Comparison of ENCODE assay signal across 14 mouse cellular contexts in the genomic region with DNA sequence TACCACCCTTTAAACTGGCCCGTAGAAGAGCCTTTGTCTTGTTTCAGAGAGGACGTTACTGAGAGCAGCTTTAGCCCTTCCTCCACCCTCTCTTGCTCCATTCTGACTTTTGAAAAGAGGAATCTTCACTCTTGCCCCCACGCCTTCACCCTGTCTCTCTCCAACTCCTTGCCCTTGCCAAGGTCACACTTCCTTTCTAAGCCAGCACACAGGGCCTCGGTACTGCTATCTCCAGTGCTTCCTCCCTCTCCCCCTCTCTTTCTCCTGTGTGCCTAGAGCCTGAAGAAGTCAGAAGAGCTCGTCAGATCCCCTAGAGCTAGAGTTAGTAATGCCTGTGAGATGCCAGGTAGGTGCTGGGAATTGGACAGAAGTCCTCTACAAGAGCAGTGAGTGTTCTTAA. TPM values are rescaled to one million over a fixed set of nuclear protein-coding genes. Genes with fewer than 3 reads are reported as not detected.
DNase-seq lines count a peak whose midpoint lies in the region; ATAC-seq and TF ChIP-seq lines count a peak whose summit lies in the region.
"Had no signal": no experiment of that assay in that cellular context is flagged by ENCODE, and none has a peak within 500 bp of the region (broad histone marks: within the 10 kb centered on the region; RNA-seq: fewer than 3 reads in every experiment).

No protein-coding gene starts in this region.

- H3K36me3 ChIP-seq in intestine, postnatal 0 days (ENCODE audit: control insufficient read depth, insufficient read depth), result peaks cover 12% of the 10 kb centered on the region
- 0 out of 2 replicates have a peak, but pooled peaks cover 6% of the 10 kb centered on the region for H3K36me3 ChIP-seq in intestine, embryonic 16.5 days (ENCODE audit: control insufficient read depth, insufficient read depth, low read length)
- H3K36me3 ChIP-seq in liver, embryonic 13.5 days, result peaks cover 19% of the 10 kb centered on the region

- peak overlapping the region; percentile 15; the same call in 1 of the 2 replicates for H3K27ac ChIP-seq in intestine, postnatal 0 days (ENCODE audit: low read depth, low read length)
- no peak overlapping the region for H3K27ac ChIP-seq in intestine, embryonic 16.5 days (ENCODE audit: low read length)
- peak overlapping the region; percentile 94 for H3K27ac ChIP-seq in liver, embryonic 13.5 days
- H3K27ac ChIP-seq: heart, adult 2 months had no signal

- H3K9ac ChIP-seq in intestine, postnatal 0 days (ENCODE audit: low read depth, low read length), result no peak overlapping the region
- no peak overlapping the region for H3K9ac ChIP-seq in intestine, embryonic 16.5 days (ENCODE audit: low read depth, low read length)
- H3K9ac ChIP-seq in liver, embryonic 13.5 days, result peak overlapping the region; percentile 90; the same call in 1 of the 2 replicates

- no peaks in the 10 kb centered on the region for H3K9me3 ChIP-seq in intestine, postnatal 0 days (ENCODE audit: control insufficient read depth)
- no peaks in the 10 kb centered on the region for H3K9me3 ChIP-seq in intestine, embryonic 16.5 days (ENCODE audit: control insufficient read depth, low read length)
- H3K9me3 ChIP-seq in liver, embryonic 13.5 days (replicated peaks), result no peaks in the 10 kb centered on the region

- DNase-seq in 416B (ENCODE audit: low read depth) (peak; percentile 27), ES-CJ7 (ENCODE audit: low read depth, low spot score) (peak; percentile 46)
- no peak for DNase-seq in liver, embryonic 13.5 days
- DNase-seq in right cerebral cortex, adult 2 months (ENCODE audit: low spot score in 2 of 2), result no peak
- no peak for DNase-seq in thymus, postnatal 14 days
- DNase-seq: adrenal gland, postnatal 36 days; heart, adult 2 months; kidney, adult 8-10 months; lung, postnatal 10 days; thymus, postnatal 4 days had no signal

- no peak for ATAC-seq in intestine, postnatal 0 days
- no peak for ATAC-seq in intestine, embryonic 16.5 days
- no peak for ATAC-seq in liver, embryonic 13.5 days (ENCODE audit: low read depth)
- ATAC-seq: forebrain, embryonic 16.5 days; Patski had no signal

- no peaks in the 10 kb centered on the region for H3K27me3 ChIP-seq in intestine, postnatal 0 days (replicated peaks; ENCODE audit: control insufficient read depth, insufficient read depth, low read length)
- no peaks in the 10 kb centered on the region for H3K27me3 ChIP-seq in intestine, embryonic 16.5 days (replicated peaks; ENCODE audit: control insufficient read depth, insufficient read depth, low read length)
- no peaks in the 10 kb centered on the region for H3K27me3 ChIP-seq in liver, embryonic 13.5 days
- H3K27me3 ChIP-seq: Patski had no signal

- no peak for TF ChIP-seq CTCF in intestine, postnatal 0 days (IDR thresholded peaks at IDR 0.05; ENCODE audit: low read depth)

- H3K4me1 ChIP-seq in intestine, postnatal 0 days (replicated peaks; ENCODE audit: control insufficient read depth, insufficient read depth, low read length), result no peaks in the 10 kb centered on the region
- H3K4me1 ChIP-seq in intestine, embryonic 16.5 days (ENCODE audit: control insufficient read depth, insufficient read depth, low read length), result peaks cover 16% of the 10 kb centered on the region
- H3K4me1 ChIP-seq in liver, embryonic 13.5 days (replicated peaks), result peaks cover 51% of the 10 kb centered on the region

- no peak overlapping the region for H3K4me2 ChIP-seq in intestine, postnatal 0 days (replicated peaks; ENCODE audit: low read depth)
- H3K4me2 ChIP-seq in intestine, embryonic 16.5 days (ENCODE audit: low read depth, low read length), result no peak overlapping the region
- peak overlapping the region; percentile 87; the same call in 1 of the 2 replicates for H3K4me2 ChIP-seq in liver, embryonic 13.5 days

- WGBS in intestine, postnatal 0 days, result 78% methylated on average over 5 of the region's 5 CpGs
- 76% methylated on average over 5 of the region's 5 CpGs for WGBS in intestine, embryonic 16.5 days
- WGBS in liver, embryonic 13.5 days (ENCODE audit: insufficient replicate concordance), result 44% methylated on average over 5 of the region's 5 CpGs

- no peak overlapping the region for H3K4me3 ChIP-seq in intestine, postnatal 0 days (ENCODE audit: low read depth, low read length)
- H3K4me3 ChIP-seq in intestine, embryonic 16.5 days (ENCODE audit: low read length), result no peak overlapping the region
- H3K4me3 ChIP-seq in liver, embryonic 13.5 days (replicated peaks), result 0 out of 2 replicates have a peak overlapping the region, but pooled peaks have one; percentile 83

RNA-seq across cellular contexts. Expression of gene Atp6v0c, which starts 1.2 kb away (rescaled TPM):
- 1,362 and 1,364 TPM in 2 replicates for polyA plus RNA-seq in intestine, postnatal 0 days (2015; fragmentation: Nextera tagmentation; extraction: Ambion mirVana)
- 783 and 890 TPM in 2 replicates for polyA plus RNA-seq in intestine, embryonic 16.5 days (2015; fragmentation: Nextera tagmentation; extraction: Ambion mirVana)
- 348 and 367 TPM in 2 replicates for polyA plus RNA-seq in liver, embryonic 13.5 days (2015; fragmentation: Nextera tagmentation; extraction: Ambion mirVana)

RNA-seq across cellular contexts. Expression of gene Amdhd2, which starts 7.2 kb away (rescaled TPM):
- polyA plus RNA-seq in intestine, postnatal 0 days (2015; fragmentation: Nextera tagmentation; extraction: Ambion mirVana), result 159 and 172 TPM in 2 replicates
- polyA plus RNA-seq in intestine, embryonic 16.5 days (2015; fragmentation: Nextera tagmentation; extraction: Ambion mirVana), result 58.9 and 75.9 TPM in 2 replicates
- polyA plus RNA-seq in liver, embryonic 13.5 days (2015; fragmentation: Nextera tagmentation; extraction: Ambion mirVana), result 18.6 and 20.8 TPM in 2 replicates

RNA-seq across cellular contexts. Expression of gene Pdpk1, which starts 20.0 kb away (rescaled TPM):
- 24.7 and 28.4 TPM in 2 replicates for polyA plus RNA-seq in intestine, postnatal 0 days (2015; fragmentation: Nextera tagmentation; extraction: Ambion mirVana)
- 35.9 and 36.8 TPM in 2 replicates for polyA plus RNA-seq in intestine, embryonic 16.5 days (2015; fragmentation: Nextera tagmentation; extraction: Ambion mirVana)
- polyA plus RNA-seq in liver, embryonic 13.5 days (2015; fragmentation: Nextera tagmentation; extraction: Ambion mirVana), result 26.8 and 34.0 TPM in 2 replicates

RNA-seq across cellular contexts. Expression of gene Tbc1d24, which starts 34.6 kb away (rescaled TPM):
- 3.1 and 3.4 TPM in 2 replicates for polyA plus RNA-seq in intestine, postnatal 0 days (2015; fragmentation: Nextera tagmentation; extraction: Ambion mirVana)
- 5.5 and 6.1 TPM in 2 replicates for polyA plus RNA-seq in intestine, embryonic 16.5 days (2015; fragmentation: Nextera tagmentation; extraction: Ambion mirVana)
- polyA plus RNA-seq in liver, embryonic 13.5 days (2015; fragmentation: Nextera tagmentation; extraction: Ambion mirVana), result 6.9 and 7.5 TPM in 2 replicates

RNA-seq across cellular contexts. Expression of gene Ntn3, which starts 38.6 kb away (rescaled TPM):
- 2.0 and 2.1 TPM in 2 replicates for polyA plus RNA-seq in intestine, postnatal 0 days (2015; fragmentation: Nextera tagmentation; extraction: Ambion mirVana)
- polyA plus RNA-seq in intestine, embryonic 16.5 days (2015; fragmentation: Nextera tagmentation; extraction: Ambion mirVana), result 3.1 and 3.5 TPM in 2 replicates
- 1.00 and 1.4 TPM in 2 replicates for polyA plus RNA-seq in liver, embryonic 13.5 days (2015; fragmentation: Nextera tagmentation; extraction: Ambion mirVana)

Comparison
In these comparisons a context has a peak if more than half of its experiments do, and no peak if none do; other contexts are left out.
1. DNase-seq: peak in 416B (single experiment) and ES-CJ7 (single experiment); none in liver, embryonic 13.5 days (single experiment), right cerebral cortex, adult 2 months (0 of 2) and thymus, postnatal 14 days (single experiment).